Mouse (Mus musculus) G1E (cell line): Measurements from ENCODE around the gene Rcsd1. TPM values are rescaled to one million over a fixed set of nuclear protein-coding genes. Genes with fewer than 3 reads are reported as not detected.

ENCODE experiments used
- ATAC-seq: 2 replicates; pipeline ENCODE4 v1.8.0; 2016; ENCODE audit warnings: mild to moderate bottlenecking; ENCODE audit not compliant: insufficient number of reproducible peaks, poor library complexity, low FRiP score, severe bottlenecking; ENCODE audit errors: extremely low read depth
- DNase-seq: peaks from one replicate; pipeline ENCODE4 v3.0.0; 2012; ENCODE audit warnings: low spot score
- H3K27me3 ChIP-seq: 2 replicates; pipeline ENCODE4 v1.6.1; 2012; ENCODE audit warnings: mild to moderate bottlenecking, low read length, inconsistent platforms; ENCODE audit not compliant: insufficient read depth
- H3K36me3 ChIP-seq: replicated peaks from 2 replicates; pipeline ENCODE3; 2012; ENCODE audit warnings: mild to moderate bottlenecking, inconsistent platforms
- H3K4me1 ChIP-seq: 2 replicates; pipeline ENCODE4 v1.6.1; 2012; ENCODE audit warnings: low read depth, low read length, inconsistent platforms, mixed read lengths; ENCODE audit not compliant: insufficient read depth
- H3K4me3 ChIP-seq: 2 replicates; pipeline ENCODE4 v1.5.1; 2012; ENCODE audit warnings: low read depth, mild to moderate bottlenecking, inconsistent platforms, low read length, moderate library complexity, mixed read lengths
- H3K9me3 ChIP-seq: replicated peaks from 2 replicates; pipeline ENCODE4 v1.6.1; 2012; ENCODE audit warnings: inconsistent platforms
- CTCF ChIP-seq: IDR thresholded peaks from 2 replicates; pipeline ENCODE4 v1.5.1; 2012; ENCODE audit warnings: low read depth, low read length, inconsistent platforms, mixed read lengths
- GATA1 ChIP-seq: IDR thresholded peaks from 2 replicates; pipeline ENCODE4 v1.6.1; 2012; ENCODE audit warnings: borderline replicate concordance, low read length, inconsistent platforms, mixed read lengths
- GATA2 ChIP-seq: IDR thresholded peaks from 2 replicates; pipeline ENCODE4 v1.6.1; 2012; ENCODE audit warnings: low read depth, low read length, inconsistent platforms, borderline replicate concordance
- POLR2AphosphoS5 ChIP-seq: IDR thresholded peaks from 2 replicates; pipeline ENCODE4 v1.6.1; 2012; ENCODE audit warnings: low read depth, low read length, inconsistent platforms; ENCODE audit not compliant: insufficient replicate concordance
- TAL1 ChIP-seq: conservative IDR thresholded peaks from 2 replicates; pipeline ENCODE4 v1.6.1; 2012; ENCODE audit warnings: low read depth, low read length, inconsistent platforms, mixed read lengths
- polyA plus RNA-seq: library from polyadenylated mRNA; stranded (reverse); fragments of >175 nt; gene quantifications from 2 replicates; pipeline ENCODE4 v1.2.3, GENCODE M21; 2012
- total RNA-seq, 2 experiments: library from RNA; stranded (forward) in 1 of 2; stranded (reverse) in 1 of 2; fragments of 200-1000 nt in 1 of 2; fragments of >200 nt in 1 of 2; fragmentation: Nextera tagmentation in 1 of 2; gene quantifications; 2 replicates each; pipeline ENCODE4 v1.2.3; 2014 to 2017

Gene Rcsd1
- total and polyA plus RNA-seq, 3 experiments, result 15.8 to 27.3 (median 16.1) TPM

GRCm38 (mm10) chr1:165708686-165709380, 724 bp downstream of the Rcsd1 start:
- Histone ChIP-seq H3K4me1 (peaks cover 76% of the 10 kb centered on the region), H3K36me3 (peaks cover 25% of the 10 kb centered on the region), H3K27me3 (peaks cover 3% of the 10 kb centered on the region; the same call in 1 of the 2 replicates), H3K4me3 (peak overlapping the region; percentile 75; the same call in 1 of the 2 replicates), H3K9me3 (no peaks in the 10 kb centered on the region)
- ATAC-seq (no peak), DNase-seq (no peak)
- TF ChIP-seq TAL1 (no peak), CTCF (no peak), GATA2 (no peak), POLR2AphosphoS5 (no peak), GATA1 (no peak)

- DNase-seq (peak; percentile 59), ATAC-seq (peak; percentile 23)
- Histone ChIP-seq H3K27me3 (peaks cover 4% of the 10 kb centered on the region; the same call in 1 of the 2 replicates), H3K4me3 (peak overlapping the region; percentile 75), H3K9me3 (no peaks in the 10 kb centered on the region), H3K4me1 (peaks cover 73% of the 10 kb centered on the region), H3K36me3 (peaks cover 28% of the 10 kb centered on the region)
- no peak for TF ChIP-seq GATA2
- TF ChIP-seq TAL1, result no peak
- no peak for TF ChIP-seq POLR2AphosphoS5
- TF ChIP-seq GATA1, result no peak
- TF ChIP-seq CTCF, result no peak
Measured at GRCm38 (mm10) chr1:165707640-165708322, 1.8 kb downstream of the Rcsd1 start.

GRCm38 (mm10) chr1:165707241-165707639, 2.3 kb downstream of the Rcsd1 start:
- peaks cover 8% of the 10 kb centered on the region for H3K27me3 ChIP-seq
- peaks cover 34% of the 10 kb centered on the region for H3K36me3 ChIP-seq
- peaks cover 77% of the 10 kb centered on the region for H3K4me1 ChIP-seq
- H3K9me3 ChIP-seq, result no peaks in the 10 kb centered on the region
- no peak for ATAC-seq
- TF ChIP-seq GATA1, result no peak
- no peak for TF ChIP-seq POLR2AphosphoS5
- TF ChIP-seq TAL1, result no peak
- TF ChIP-seq CTCF, result no peak
- no peak for TF ChIP-seq GATA2
- H3K4me3 ChIP-seq, result peak overlapping the region; percentile 75
- DNase-seq, result no peak

- DNase-seq (no peak), ATAC-seq (no peak)
- peaks cover 8% of the 10 kb centered on the region for H3K27me3 ChIP-seq
- peaks cover 80% of the 10 kb centered on the region for H3K4me1 ChIP-seq
- H3K4me3 ChIP-seq, result no peak overlapping the region; the same call in 1 of the 2 replicates
- TF ChIP-seq CTCF (no peak), GATA2 (no peak), TAL1 (no peak), GATA1 (no peak), POLR2AphosphoS5 (no peak)
- H3K36me3 ChIP-seq, result peaks cover 41% of the 10 kb centered on the region
- H3K9me3 ChIP-seq, result no peaks in the 10 kb centered on the region
Measured at GRCm38 (mm10) chr1:165706492-165706891, 3.1 kb downstream of the Rcsd1 start.

GRCm38 (mm10) chr1:165705868-165706348, 3.6 kb downstream of the Rcsd1 start:
- Histone ChIP-seq H3K4me3 (no peak overlapping the region; the same call in 1 of the 2 replicates), H3K9me3 (no peaks in the 10 kb centered on the region), H3K36me3 (peaks cover 44% of the 10 kb centered on the region), H3K27me3 (peaks cover 8% of the 10 kb centered on the region), H3K4me1 (peaks cover 84% of the 10 kb centered on the region)
- no peak for ATAC-seq
- TF ChIP-seq GATA2, result no peak
- TF ChIP-seq POLR2AphosphoS5, result no peak
- no peak for TF ChIP-seq GATA1
- DNase-seq, result no peak

- ATAC-seq, result no peak
- no peak for TF ChIP-seq POLR2AphosphoS5
- no peak for TF ChIP-seq GATA2
- TF ChIP-seq CTCF, result no peak
- TF ChIP-seq GATA1, result no peak
- TF ChIP-seq TAL1, result no peak
- no peak overlapping the region for H3K4me3 ChIP-seq
- H3K36me3 ChIP-seq, result peaks cover 49% of the 10 kb centered on the region
- DNase-seq, result no peak
- H3K27me3 ChIP-seq, result peaks cover 11% of the 10 kb centered on the region
- peaks cover 85% of the 10 kb centered on the region for H3K4me1 ChIP-seq
- no peaks in the 10 kb centered on the region for H3K9me3 ChIP-seq
Measured at GRCm38 (mm10) chr1:165705368-165705767, 4.2 kb downstream of the Rcsd1 start.
